Mouse (Mus musculus) retina, adult 2 months (tissue): Measurements from ENCODE around the gene Sytl3.
A peak's percentile ranks its signal among the peaks of the same experiment; 100 is the strongest.

ENCODE experiments used
- DNase-seq: peaks from one replicate; pipeline ENCODE4 v3.0.0-alpha.2; 2012; ENCODE audit warnings: low read depth, low spot score

Sytl3 gene

GRCm38 (mm10) chr17:6777629-6778331, 118.9 kb downstream of the Sytl3 start:
- no peak for DNase-seq

GRCm38 (mm10) chr17:6778332-6778683, 119.4 kb downstream of the Sytl3 start:
- DNase-seq, result no peak

- no peak for DNase-seq
These were observed 120.0 kb downstream of the Sytl3 start for GRCm38 (mm10) chr17:6778771-6779509.

GRCm38 (mm10) chr17:6779632-6780031, 120.7 kb downstream of the Sytl3 start:
- no peak for DNase-seq

- DNase-seq, result no peak
These were observed 121.7 kb downstream of the Sytl3 start for GRCm38 (mm10) chr17:6780521-6781115.

- no peak for DNase-seq
These were observed 122.4 kb downstream of the Sytl3 start for GRCm38 (mm10) chr17:6781273-6781672.

- no peak for DNase-seq
These were observed 123.2 kb downstream of the Sytl3 start for GRCm38 (mm10) chr17:6782033-6782526.

GRCm38 (mm10) chr17:6782611-6783005, 123.7 kb downstream of the Sytl3 start, which contains the start of gene Ezr:
TSS of gene Ezr (minus strand) at chr17:6782784.
- DNase-seq, result peak; percentile 39

GRCm38 (mm10) chr17:6783006-6783661, 124.2 kb downstream of the Sytl3 start:
- no peak for DNase-seq

GRCm38 (mm10) chr17:6783756-6784357, 125.0 kb downstream of the Sytl3 start:
- DNase-seq, result no peak

- DNase-seq, result no peak
These were observed 128.3 kb downstream of the Sytl3 start for GRCm38 (mm10) chr17:6787241-6787640.
